Mouse (Mus musculus) heart, adult 2 months (tissue): ENCODE data around the gene Selenof. TPM values are rescaled to one million over a fixed set of nuclear protein-coding genes. Genes with fewer than 3 reads are reported as not detected.
"Not testable (repeated sequence)": the region's sequence is repeated elsewhere in the genome, so short reads cannot be mapped to it uniquely, and the experiment has no call there.

Source experiments
- DNase-seq, 2 experiments: peaks; one replicate each; pipeline ENCODE4 v3.0.0; 2021
- H3K27ac ChIP-seq: fragments of 200-600 bp; 2 replicates; pipeline ENCODE4 v1.8.1; 2022
- H3K27me3 ChIP-seq: fragments of 200-500 bp; 2 replicates; pipeline ENCODE4 v1.6.1; 2012; ENCODE audit warnings: mild to moderate bottlenecking, low read length, inconsistent platforms, mixed read lengths; ENCODE audit not compliant: control insufficient read depth, insufficient read depth
- H3K36me3 ChIP-seq: fragments of 200-500 bp; 2 replicates; pipeline ENCODE4 v1.6.1; 2012; ENCODE audit warnings: low read length, inconsistent platforms; ENCODE audit not compliant: control insufficient read depth, insufficient read depth
- H3K4me1 ChIP-seq: fragments of 200-500 bp; 2 replicates; pipeline ENCODE4 v1.6.1; 2011; ENCODE audit warnings: low read length; ENCODE audit not compliant: control insufficient read depth, insufficient read depth
- H3K4me3 ChIP-seq: fragments of 200-600 bp; 2 replicates; pipeline ENCODE4 v1.8.1; 2022
- H3K79me2 ChIP-seq: fragments of 200-500 bp; replicated peaks from 2 replicates; pipeline ENCODE4 v1.6.1; 2012; ENCODE audit warnings: mild to moderate bottlenecking, inconsistent platforms, low read length, moderate library complexity, mixed read lengths; ENCODE audit not compliant: control insufficient read depth, insufficient read depth
- H3K9ac ChIP-seq: fragments of 200-500 bp; 2 replicates; pipeline ENCODE4 v1.6.1; 2012; ENCODE audit warnings: low read depth, mild to moderate bottlenecking, control low read depth, inconsistent platforms, low read length, mixed read lengths
- CTCF ChIP-seq: fragments of 200-600 bp; IDR thresholded peaks from 2 replicates; pipeline ENCODE4 v1.8.1; 2022; ENCODE audit warnings: antibody characterized with exemption, mild to moderate bottlenecking, moderate library complexity
- EP300 ChIP-seq: fragments of 200-500 bp; IDR thresholded peaks from 2 replicates; pipeline ENCODE4 v1.6.1; 2011; ENCODE audit warnings: low read depth, low read length, control low read depth; ENCODE audit not compliant: insufficient read depth
- POLR2A ChIP-seq: fragments of 200-500 bp; IDR thresholded peaks from 2 replicates; pipeline ENCODE4 v1.6.1; 2011; ENCODE audit warnings: mild to moderate bottlenecking, low read depth, low read length, control low read depth; ENCODE audit not compliant: insufficient read depth
- WGBS: fragments of 180-500 bp; shearing (Covaris S2); methylation state at CpG from one replicate; pipeline ENCODE4 v1.1.7; 2018; 5-methylcytosine and 5-hydroxymethylcytosine counted together
- intact Hi-C: fragments of 180-260 bp; cut with DNase I; formaldehyde crosslinking; loops from one replicate; pipeline ENCODE4 v1.15.1; 2025
- polyA plus RNA-seq: library from polyadenylated mRNA; depleted of rRNA; stranded (reverse); fragments of >200 nt; gene quantifications from 2 replicates; pipeline ENCODE4 v1.2.3, GENCODE M21; 2012
- total RNA-seq, 2 experiments: library from RNA; stranded (reverse); gene quantifications; 2 replicates each; pipeline ENCODE4 v1.2.3; 2021

Selenof gene
- total and polyA plus RNA-seq, 3 experiments, result 97.2 to 136 (median 127) TPM

DNA sequence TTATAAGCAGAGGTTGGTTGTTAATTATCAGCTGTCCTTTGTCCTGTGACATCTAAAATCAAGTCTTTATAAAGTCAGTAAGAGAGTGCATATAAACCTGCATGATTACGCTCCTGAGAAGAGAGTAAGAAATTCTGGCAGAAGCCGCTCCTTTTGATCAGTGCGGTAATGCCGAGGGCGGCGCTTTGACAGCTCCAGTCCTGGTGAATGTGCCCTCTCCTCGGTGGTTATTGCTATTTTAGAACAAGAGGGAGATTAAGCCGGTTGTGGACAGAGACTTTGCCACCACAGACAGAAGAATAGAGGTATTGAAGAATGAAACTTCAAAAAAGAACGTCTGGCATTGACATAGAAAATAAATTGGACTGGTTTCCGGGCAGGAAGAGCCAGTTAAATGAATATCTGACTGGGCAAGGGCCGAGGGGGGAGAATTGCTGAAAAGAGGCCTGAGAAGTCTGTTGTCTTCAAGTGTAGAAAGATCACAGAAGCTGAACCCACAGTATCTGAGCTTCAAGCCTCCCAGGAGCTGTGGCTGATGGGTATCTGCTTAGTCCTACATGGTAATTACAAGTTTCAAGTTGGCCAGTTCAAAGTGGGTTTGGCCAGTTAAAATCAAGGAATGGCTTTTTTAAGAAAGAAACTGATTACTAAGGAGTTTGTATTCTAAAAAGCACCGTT lies 27.8 kb downstream of the Selenof start:
- TF ChIP-seq EP300 (no peak), POLR2A (no peak), CTCF (no peak)
- H3K27ac ChIP-seq, result no peak overlapping the region
- WGBS, result 57% methylated on average over 12 of the region's 12 CpGs
- H3K36me3 ChIP-seq, result peaks cover 3% of the 10 kb centered on the region
- H3K4me3 ChIP-seq, result no peak overlapping the region
- peaks cover 4% of the 10 kb centered on the region for H3K4me1 ChIP-seq
- intact Hi-C loops, result no loop called here
- no peaks in the 10 kb centered on the region for H3K79me2 ChIP-seq
- no peaks in the 10 kb centered on the region for H3K27me3 ChIP-seq
- H3K9ac ChIP-seq, result no peak overlapping the region
- DNase-seq, result no peak

DNA sequence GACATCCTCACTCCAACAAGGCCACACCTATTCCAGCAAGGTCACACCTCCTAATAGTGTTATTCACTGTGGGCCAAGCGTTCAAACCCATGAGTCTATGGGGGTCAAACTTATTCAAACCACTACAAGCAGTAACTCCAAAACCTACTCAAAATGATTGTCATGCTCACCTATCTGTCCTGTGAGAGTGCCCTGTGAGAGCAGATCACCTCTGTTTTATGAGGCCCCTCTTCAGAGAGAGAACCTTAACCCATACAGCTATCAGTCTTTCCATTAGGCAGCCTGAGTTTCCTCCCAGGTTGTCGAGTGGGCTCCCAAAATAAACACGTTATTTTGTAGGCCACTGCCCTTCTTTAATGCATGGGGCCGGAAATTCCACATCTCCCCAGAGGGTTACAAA lies 32.3 kb downstream of the Selenof start:
- H3K4me3 ChIP-seq, result no peak overlapping the region
- no peak for DNase-seq
- H3K4me1 ChIP-seq, result peaks cover 6% of the 10 kb centered on the region
- no peak overlapping the region for H3K27ac ChIP-seq
- H3K79me2 ChIP-seq, result no peaks in the 10 kb centered on the region
- peaks cover 3% of the 10 kb centered on the region for H3K36me3 ChIP-seq
- WGBS, result 40% methylated on average over 4 of the region's 4 CpGs
- intact Hi-C loops, result no loop called here
- H3K9ac ChIP-seq, result no peak overlapping the region
- TF ChIP-seq EP300, result no peak
- TF ChIP-seq POLR2A, result no peak
- no peak for TF ChIP-seq CTCF
- H3K27me3 ChIP-seq, result no peaks in the 10 kb centered on the region

DNA sequence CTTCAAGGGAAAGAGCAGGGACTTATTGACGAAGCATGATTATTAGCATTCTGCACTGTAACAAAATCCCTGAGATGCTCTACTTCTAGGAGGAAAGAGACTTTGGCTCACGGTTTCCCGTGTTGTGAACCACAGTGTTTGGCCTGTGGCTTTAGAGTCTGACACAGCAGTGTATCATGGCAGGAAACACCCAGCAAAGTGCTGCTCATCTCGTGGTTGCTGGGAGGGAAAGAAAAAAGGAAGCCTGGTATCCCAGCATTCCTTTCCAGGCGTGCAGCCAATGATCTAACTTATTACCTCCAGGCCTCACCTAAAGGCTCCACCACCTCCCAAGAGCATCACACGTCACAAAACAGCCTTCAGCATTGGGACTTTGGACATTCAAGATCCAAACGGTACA lies 32.7 kb downstream of the Selenof start:
- intact Hi-C loops, result no loop called here
- H3K9ac ChIP-seq, result no peak overlapping the region
- H3K4me1 ChIP-seq, result peaks cover 6% of the 10 kb centered on the region
- H3K27ac ChIP-seq, result no peak overlapping the region
- WGBS, result 52% methylated on average over 7 of the region's 7 CpGs
- no peak for DNase-seq
- no peaks in the 10 kb centered on the region for H3K27me3 ChIP-seq
- H3K36me3 ChIP-seq, result peaks cover 3% of the 10 kb centered on the region
- no peaks in the 10 kb centered on the region for H3K79me2 ChIP-seq
- TF ChIP-seq CTCF (no peak), POLR2A (no peak), EP300 (no peak)
- no peak overlapping the region for H3K4me3 ChIP-seq

DNA sequence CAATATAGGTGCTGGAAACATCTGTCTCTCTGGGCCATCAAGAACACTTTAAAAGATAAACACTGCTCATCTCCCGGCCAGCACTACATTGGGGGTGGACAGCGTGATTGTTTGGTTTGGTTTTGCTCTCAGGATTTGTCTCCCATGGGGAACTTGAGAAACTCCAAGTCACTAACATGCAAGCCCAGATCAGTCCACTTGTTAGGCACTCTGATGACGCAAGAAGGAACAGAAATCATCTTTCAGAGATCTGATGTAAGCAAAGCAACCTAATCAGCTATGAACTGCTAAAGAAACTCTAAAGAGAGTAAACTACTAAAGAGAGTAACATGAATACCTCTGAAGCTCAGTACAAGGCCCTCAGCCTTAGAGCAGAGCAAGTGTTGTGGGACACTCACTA lies 33.5 kb downstream of the Selenof start:
- no peak for DNase-seq
- H3K27ac ChIP-seq, result no peak overlapping the region
- no peak overlapping the region for H3K4me3 ChIP-seq
- intact Hi-C loops, result no loop called here
- no peak for TF ChIP-seq EP300
- TF ChIP-seq POLR2A, result no peak
- TF ChIP-seq CTCF, result no peak
- H3K36me3 ChIP-seq, result no peaks in the 10 kb centered on the region
- no peaks in the 10 kb centered on the region for H3K27me3 ChIP-seq
- H3K4me1 ChIP-seq, result peaks cover 6% of the 10 kb centered on the region
- 73% methylated on average over 3 of the region's 3 CpGs for WGBS
- H3K9ac ChIP-seq, result no peak overlapping the region
- no peaks in the 10 kb centered on the region for H3K79me2 ChIP-seq

GRCm38 (mm10) chr3:144604205-144604604 lies 34.1 kb downstream of the Selenof start:
- Histone ChIP-seq H3K36me3 (no peaks in the 10 kb centered on the region), H3K27ac (no peak overlapping the region), H3K27me3 (no peaks in the 10 kb centered on the region), H3K4me1 (peaks cover 6% of the 10 kb centered on the region), H3K9ac (no peak overlapping the region), H3K4me3 (no peak overlapping the region), H3K79me2 (no peaks in the 10 kb centered on the region)
- DNase-seq, result no peak
- 25% methylated on average over 7 of the region's 7 CpGs for WGBS
- no peak for TF ChIP-seq POLR2A
- no peak for TF ChIP-seq CTCF
- TF ChIP-seq EP300, result no peak
- intact Hi-C loops, result no loop called here

DNA sequence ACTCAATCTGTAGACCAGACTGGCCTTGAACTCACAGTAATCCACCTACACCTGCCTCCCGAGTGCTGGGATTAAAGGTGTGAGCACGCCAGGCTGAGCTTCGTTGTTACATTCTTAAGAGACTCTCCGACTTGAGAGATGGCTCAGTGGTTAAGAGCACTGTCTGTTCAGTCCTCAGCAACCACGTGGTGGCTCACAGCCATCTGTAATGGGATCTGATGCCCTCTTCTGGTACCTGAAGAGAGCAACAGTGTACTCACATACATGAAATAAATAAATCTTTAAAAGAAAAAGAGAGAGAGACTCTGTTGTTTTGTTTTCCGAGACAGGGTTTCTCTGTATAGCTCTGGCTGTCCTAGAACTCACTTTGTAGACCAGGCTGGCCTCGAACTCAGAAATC lies 35.7 kb downstream of the Selenof start:
- TF ChIP-seq CTCF, result peak; percentile 34
- H3K36me3 ChIP-seq, DNase-seq, H3K27me3 ChIP-seq, H3K4me1 ChIP-seq, H3K9ac ChIP-seq, H3K4me3 ChIP-seq, intact Hi-C loops, H3K27ac ChIP-seq, H3K79me2 ChIP-seq: not testable (repeated sequence)
- WGBS, result 72% methylated on average over 7 of the region's 7 CpGs

- WGBS, result 78% methylated on average over 4 of the region's 4 CpGs
- H3K4me3 ChIP-seq, result no peak overlapping the region
- H3K4me1 ChIP-seq, result peaks cover 6% of the 10 kb centered on the region
- no peak for DNase-seq
- intact Hi-C loops, result no loop called here
- TF ChIP-seq POLR2A (no peak), CTCF (peak; percentile 37), EP300 (no peak)
- H3K36me3 ChIP-seq, result no peaks in the 10 kb centered on the region
- no peaks in the 10 kb centered on the region for H3K27me3 ChIP-seq
- H3K79me2 ChIP-seq, result no peaks in the 10 kb centered on the region
- no peak overlapping the region for H3K27ac ChIP-seq
- H3K9ac ChIP-seq, result no peak overlapping the region
Observed at GRCm38 (mm10) chr3:144606449-144606848, 36.3 kb downstream of the Selenof start.
